Mouse (Mus musculus): ENCODE data around the gene Scn4b. TPM values are rescaled to one million over a fixed set of nuclear protein-coding genes. Genes with fewer than 3 reads are reported as not detected.

Scn4b gene
- total and polyA plus RNA-seq, 2 experiments from 2014 or later, result 0.85 to 2.2 TPM

GRCm38 (mm10) chr9:45139082-45139481 lies 887 bp downstream of the Scn4b start:
- DNase-seq (ENCODE audit: low spot score) (no peak), ATAC-seq (no peak)
- Histone ChIP-seq H3K4me1 (ENCODE audit: insufficient read depth, low read length) (no peaks in the 10 kb centered on the region), H3K27ac (no peak overlapping the region), H3K4me3 (ENCODE audit: low read length) (peak overlapping the region; percentile 48), H3K4me2 (ENCODE audit: low read depth, low read length) (peak overlapping the region; percentile 77), H3K27me3 (ENCODE audit: insufficient read depth, low read length) (peaks cover 54% of the 10 kb centered on the region), H3K36me3 (ENCODE audit: insufficient read depth, low read length) (no peaks in the 10 kb centered on the region), H3K9ac (replicated peaks; ENCODE audit: low read length) (no peak overlapping the region), H3K9me3 (ENCODE audit: low read length) (no peaks in the 10 kb centered on the region)
- 4% methylated on average over 7 of the region's 7 CpGs for WGBS
- TF ChIP-seq CTCF (IDR thresholded peaks at IDR 0.05; ENCODE audit: low read depth), result no peak

GRCm38 (mm10) chr9:45140945-45141344 lies 2.8 kb downstream of the Scn4b start:
- Histone ChIP-seq H3K4me3 (ENCODE audit: low read length) (no peak overlapping the region), H3K4me2 (ENCODE audit: low read depth, low read length) (no peak overlapping the region), H3K9me3 (ENCODE audit: low read length) (no peaks in the 10 kb centered on the region), H3K27ac (no peak overlapping the region), H3K36me3 (ENCODE audit: insufficient read depth, low read length) (no peaks in the 10 kb centered on the region), H3K9ac (replicated peaks; ENCODE audit: low read length) (no peak overlapping the region), H3K27me3 (ENCODE audit: insufficient read depth, low read length) (peaks cover 50% of the 10 kb centered on the region), H3K4me1 (ENCODE audit: insufficient read depth, low read length) (0 out of 2 replicates have a peak, but pooled peaks cover under 1% of the 10 kb centered on the region)
- 59% methylated on average over 7 of the region's 7 CpGs for WGBS
- no peak for TF ChIP-seq CTCF (IDR thresholded peaks at IDR 0.05; ENCODE audit: low read depth)
- no peak for ATAC-seq
- no peak for DNase-seq (ENCODE audit: low spot score)

GRCm38 (mm10) chr9:45142686-45143085 lies 4.5 kb downstream of the Scn4b start:
- DNase-seq (ENCODE audit: low spot score), result no peak
- no peak overlapping the region for H3K4me2 ChIP-seq (ENCODE audit: low read depth, low read length)
- no peak overlapping the region for H3K9ac ChIP-seq (replicated peaks; ENCODE audit: low read length)
- no peaks in the 10 kb centered on the region for H3K36me3 ChIP-seq (ENCODE audit: insufficient read depth, low read length)
- H3K27me3 ChIP-seq (ENCODE audit: insufficient read depth, low read length), result peaks cover 37% of the 10 kb centered on the region
- 56% methylated on average over 3 of the region's 3 CpGs for WGBS
- no peaks in the 10 kb centered on the region for H3K9me3 ChIP-seq (ENCODE audit: low read length)
- no peak for ATAC-seq
- H3K4me1 ChIP-seq (ENCODE audit: insufficient read depth, low read length), result 0 out of 2 replicates have a peak, but pooled peaks cover 3% of the 10 kb centered on the region
- H3K4me3 ChIP-seq (ENCODE audit: low read length), result no peak overlapping the region
- no peak for TF ChIP-seq CTCF (IDR thresholded peaks at IDR 0.05; ENCODE audit: low read depth)
- H3K27ac ChIP-seq, result no peak overlapping the region

GRCm38 (mm10) chr9:45145533-45146266 lies 7.5 kb downstream of the Scn4b start:
- H3K4me3 ChIP-seq (ENCODE audit: low read length), result peak overlapping the region; percentile 37
- H3K36me3 ChIP-seq (ENCODE audit: insufficient read depth, low read length), result no peaks in the 10 kb centered on the region
- H3K4me2 ChIP-seq (ENCODE audit: low read depth, low read length), result peak overlapping the region; percentile 78
- DNase-seq (ENCODE audit: low spot score) (peak; percentile 14), ATAC-seq (peak; percentile 68)
- TF ChIP-seq CTCF (IDR thresholded peaks at IDR 0.05; ENCODE audit: low read depth), result peak; percentile 46
- H3K9me3 ChIP-seq (ENCODE audit: low read length), result no peaks in the 10 kb centered on the region
- no peak overlapping the region for H3K27ac ChIP-seq
- peak overlapping the region; percentile 37 for H3K9ac ChIP-seq (replicated peaks; ENCODE audit: low read length)
- 4% methylated on average over 27 of the region's 27 CpGs for WGBS
- 0 out of 2 replicates have a peak, but pooled peaks cover 3% of the 10 kb centered on the region for H3K4me1 ChIP-seq (ENCODE audit: insufficient read depth, low read length)
- H3K27me3 ChIP-seq (ENCODE audit: insufficient read depth, low read length), result peaks cover 18% of the 10 kb centered on the region

GRCm38 (mm10) chr9:45146267-45146597 lies 8.0 kb downstream of the Scn4b start:
- H3K4me2 ChIP-seq (ENCODE audit: low read depth, low read length), result peak overlapping the region; percentile 78
- peaks cover 19% of the 10 kb centered on the region for H3K27me3 ChIP-seq (ENCODE audit: insufficient read depth, low read length)
- no peaks in the 10 kb centered on the region for H3K36me3 ChIP-seq (ENCODE audit: insufficient read depth, low read length)
- H3K4me3 ChIP-seq (ENCODE audit: low read length), result peak overlapping the region; percentile 37
- DNase-seq (ENCODE audit: low spot score), result peak; percentile 84
- no peak overlapping the region for H3K27ac ChIP-seq
- 0 out of 2 replicates have a peak, but pooled peaks cover 3% of the 10 kb centered on the region for H3K4me1 ChIP-seq (ENCODE audit: insufficient read depth, low read length)
- 0% methylated on average over 5 of the region's 5 CpGs for WGBS
- no peaks in the 10 kb centered on the region for H3K9me3 ChIP-seq (ENCODE audit: low read length)
- TF ChIP-seq CTCF (IDR thresholded peaks at IDR 0.05; ENCODE audit: low read depth), result peak; percentile 94
- H3K9ac ChIP-seq (replicated peaks; ENCODE audit: low read length), result peak overlapping the region; percentile 37
- peak; percentile 61; the same call in 1 of the 2 replicates for ATAC-seq

GRCm38 (mm10) chr9:45150933-45151332 lies 12.7 kb downstream of the Scn4b start:
- Histone ChIP-seq H3K36me3 (ENCODE audit: insufficient read depth, low read length) (no peaks in the 10 kb centered on the region), H3K27ac (no peak overlapping the region), H3K4me1 (ENCODE audit: insufficient read depth, low read length) (0 out of 2 replicates have a peak, but pooled peaks cover 2% of the 10 kb centered on the region), H3K4me3 (ENCODE audit: low read length) (no peak overlapping the region), H3K4me2 (ENCODE audit: low read depth, low read length) (no peak overlapping the region), H3K27me3 (ENCODE audit: insufficient read depth, low read length) (0 out of 2 replicates have a peak, but pooled peaks cover 4% of the 10 kb centered on the region), H3K9me3 (ENCODE audit: low read length) (no peaks in the 10 kb centered on the region), H3K9ac (replicated peaks; ENCODE audit: low read length) (no peak overlapping the region)
- no peak for TF ChIP-seq CTCF (IDR thresholded peaks at IDR 0.05; ENCODE audit: low read depth)
- ATAC-seq (no peak), DNase-seq (ENCODE audit: low spot score) (no peak)
- WGBS, result 63% methylated on average over 1 of the region's 1 CpGs

GRCm38 (mm10) chr9:45153361-45153760 lies 15.2 kb downstream of the Scn4b start:
- H3K9ac ChIP-seq (replicated peaks; ENCODE audit: low read length), result no peak overlapping the region
- no peak overlapping the region for H3K4me3 ChIP-seq (ENCODE audit: low read length)
- no peaks in the 10 kb centered on the region for H3K4me1 ChIP-seq (ENCODE audit: insufficient read depth, low read length)
- H3K9me3 ChIP-seq (ENCODE audit: low read length), result no peaks in the 10 kb centered on the region
- 78% methylated on average over 7 of the region's 7 CpGs for WGBS
- no peak for TF ChIP-seq CTCF (IDR thresholded peaks at IDR 0.05; ENCODE audit: low read depth)
- no peak for DNase-seq (ENCODE audit: low spot score)
- H3K4me2 ChIP-seq (ENCODE audit: low read depth, low read length), result no peak overlapping the region
- no peaks in the 10 kb centered on the region for H3K36me3 ChIP-seq (ENCODE audit: insufficient read depth, low read length)
- H3K27me3 ChIP-seq (ENCODE audit: insufficient read depth, low read length), result 0 out of 2 replicates have a peak, but pooled peaks cover 4% of the 10 kb centered on the region
- no peak overlapping the region for H3K27ac ChIP-seq
- no peak for ATAC-seq
